Mouse (Mus musculus): ENCODE measurements around the gene Grip1. TPM values are rescaled to one million over a fixed set of nuclear protein-coding genes. Genes with fewer than 3 reads are reported as not detected.

Grip1 gene
- total and polyA plus RNA-seq, 2 experiments from 2014 or later: 0.38 to 0.67 TPM

DNA sequence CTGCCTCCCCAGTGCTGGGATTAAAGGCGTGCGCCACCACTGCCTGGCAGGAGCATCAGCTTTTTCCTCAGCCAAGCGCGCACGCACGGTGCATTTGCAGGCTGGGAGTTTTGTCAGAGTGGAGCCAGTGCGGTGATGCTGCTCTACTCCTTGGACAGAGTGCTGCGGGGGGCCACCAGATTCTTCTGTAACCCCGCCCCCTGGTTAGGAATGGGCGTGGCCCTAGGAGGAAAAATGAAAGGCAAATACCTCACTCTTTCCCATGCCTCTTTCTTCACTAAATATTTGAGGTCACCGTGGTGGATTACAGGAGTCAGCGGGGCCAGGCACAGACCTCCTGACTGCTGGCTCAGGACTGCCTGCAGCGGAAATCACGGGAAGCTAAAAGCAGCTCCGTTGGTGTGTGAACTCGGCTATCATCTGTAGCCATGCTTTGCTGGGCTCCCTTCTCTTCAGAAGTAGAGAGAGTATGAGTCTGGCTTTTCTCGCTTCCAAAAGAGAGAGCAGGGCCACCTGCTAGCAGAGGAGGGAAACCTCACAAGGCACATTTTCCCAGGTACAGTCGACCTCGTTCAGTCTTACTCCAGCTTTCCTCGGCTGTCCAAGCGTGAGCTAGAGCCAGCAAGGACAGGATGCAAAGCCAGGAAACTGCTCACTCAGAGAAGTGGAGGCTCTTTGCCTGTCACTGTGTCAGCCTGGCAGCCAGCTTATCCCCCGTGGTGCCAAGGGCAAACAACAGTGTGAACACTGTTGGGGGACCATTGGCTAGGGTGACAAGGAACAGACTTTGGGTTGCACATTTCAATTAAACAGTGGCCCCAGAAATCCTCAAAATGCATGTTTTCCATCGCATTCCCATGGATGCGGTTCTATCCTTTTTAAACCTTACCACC is 607.9 kb downstream of the Grip1 start:
- H3K4me1 ChIP-seq (ENCODE audit: control insufficient read depth, insufficient read depth): no peaks in the 10 kb centered on the region
- TF ChIP-seq EP300 (IDR thresholded peaks at IDR 0.05; ENCODE audit: low read depth) (no peak), CTCF (IDR thresholded peaks at IDR 0.05; ENCODE audit: low read depth) (no peak)
- ATAC-seq (ENCODE audit: insufficient read depth, low read depth): peak; percentile 41; the same call in 1 of the 2 replicates
- peak overlapping the region; percentile 47; the same call in 1 of the 2 replicates for H3K4me2 ChIP-seq (ENCODE audit: low read depth, low read length)
- no peaks in the 10 kb centered on the region for H3K27me3 ChIP-seq (ENCODE audit: control insufficient read depth, insufficient read depth, low read length)
- no peak overlapping the region for H3K9ac ChIP-seq (replicated peaks; ENCODE audit: low read depth, low read length)
- 0 out of 2 replicates have a peak overlapping the region, but pooled peaks have one; percentile 9 for H3K4me3 ChIP-seq (ENCODE audit: low read depth, low read length)
- H3K9me3 ChIP-seq (replicated peaks; ENCODE audit: control insufficient read depth, low read length): 0 out of 2 replicates have a peak, but pooled peaks cover 4% of the 10 kb centered on the region
- H3K36me3 ChIP-seq (replicated peaks; ENCODE audit: control insufficient read depth, insufficient read depth, low read length): no peaks in the 10 kb centered on the region
- DNase-seq (ENCODE audit: low spot score): no peak
- WGBS: 53% methylated on average over 24 of the region's 24 CpGs
- H3K27ac ChIP-seq (ENCODE audit: low read depth): no peak overlapping the region

- H3K36me3 ChIP-seq (replicated peaks; ENCODE audit: control insufficient read depth, insufficient read depth, low read length): no peaks in the 10 kb centered on the region
- H3K9ac ChIP-seq (replicated peaks; ENCODE audit: low read depth, low read length): no peak overlapping the region
- H3K27ac ChIP-seq (ENCODE audit: low read depth): no peak overlapping the region
- TF ChIP-seq EP300 (IDR thresholded peaks at IDR 0.05; ENCODE audit: low read depth) (no peak), CTCF (IDR thresholded peaks at IDR 0.05; ENCODE audit: low read depth) (peak; percentile 84)
- 0 out of 2 replicates have a peak, but pooled peaks cover 4% of the 10 kb centered on the region for H3K9me3 ChIP-seq (replicated peaks; ENCODE audit: control insufficient read depth, low read length)
- H3K27me3 ChIP-seq (ENCODE audit: control insufficient read depth, insufficient read depth, low read length): no peaks in the 10 kb centered on the region
- WGBS: 23% methylated on average over 5 of the region's 5 CpGs
- H3K4me1 ChIP-seq (ENCODE audit: control insufficient read depth, insufficient read depth): no peaks in the 10 kb centered on the region
- no peak overlapping the region for H3K4me3 ChIP-seq (ENCODE audit: low read depth, low read length)
- no peak overlapping the region for H3K4me2 ChIP-seq (ENCODE audit: low read depth, low read length)
- DNase-seq (ENCODE audit: low spot score): no peak
- ATAC-seq (ENCODE audit: insufficient read depth, low read depth): no peak
Observed at GRCm38 (mm10) chr10:120064424-120064823, 610.8 kb downstream of the Grip1 start.

GRCm38 (mm10) chr10:120066319-120066718 is 612.7 kb downstream of the Grip1 start:
- 0 out of 2 replicates have a peak, but pooled peaks cover 4% of the 10 kb centered on the region for H3K9me3 ChIP-seq (replicated peaks; ENCODE audit: control insufficient read depth, low read length)
- no peak overlapping the region for H3K4me2 ChIP-seq (ENCODE audit: low read depth, low read length)
- WGBS: 89% methylated on average over 10 of the region's 10 CpGs
- DNase-seq (ENCODE audit: low spot score) (no peak), ATAC-seq (ENCODE audit: insufficient read depth, low read depth) (no peak)
- no peaks in the 10 kb centered on the region for H3K36me3 ChIP-seq (replicated peaks; ENCODE audit: control insufficient read depth, insufficient read depth, low read length)
- no peaks in the 10 kb centered on the region for H3K27me3 ChIP-seq (ENCODE audit: control insufficient read depth, insufficient read depth, low read length)
- no peak for TF ChIP-seq EP300 (IDR thresholded peaks at IDR 0.05; ENCODE audit: low read depth)
- no peak for TF ChIP-seq CTCF (IDR thresholded peaks at IDR 0.05; ENCODE audit: low read depth)
- H3K4me3 ChIP-seq (ENCODE audit: low read depth, low read length): no peak overlapping the region
- no peak overlapping the region for H3K9ac ChIP-seq (replicated peaks; ENCODE audit: low read depth, low read length)
- H3K27ac ChIP-seq (ENCODE audit: low read depth): no peak overlapping the region
- H3K4me1 ChIP-seq (ENCODE audit: control insufficient read depth, insufficient read depth): no peaks in the 10 kb centered on the region

GRCm38 (mm10) chr10:120077850-120078249 is 624.2 kb downstream of the Grip1 start:
- Histone ChIP-seq H3K4me1 (ENCODE audit: control insufficient read depth, insufficient read depth) (no peaks in the 10 kb centered on the region), H3K36me3 (replicated peaks; ENCODE audit: control insufficient read depth, insufficient read depth, low read length) (no peaks in the 10 kb centered on the region), H3K9ac (replicated peaks; ENCODE audit: low read depth, low read length) (no peak overlapping the region), H3K4me3 (ENCODE audit: low read depth, low read length) (no peak overlapping the region), H3K9me3 (replicated peaks; ENCODE audit: control insufficient read depth, low read length) (no peaks in the 10 kb centered on the region), H3K27ac (ENCODE audit: low read depth) (no peak overlapping the region), H3K4me2 (ENCODE audit: low read depth, low read length) (no peak overlapping the region), H3K27me3 (ENCODE audit: control insufficient read depth, insufficient read depth, low read length) (no peaks in the 10 kb centered on the region)
- TF ChIP-seq CTCF (IDR thresholded peaks at IDR 0.05; ENCODE audit: low read depth): no peak
- TF ChIP-seq EP300 (IDR thresholded peaks at IDR 0.05; ENCODE audit: low read depth): no peak
- 74% methylated on average over 3 of the region's 3 CpGs for WGBS
- ATAC-seq (ENCODE audit: insufficient read depth, low read depth) (no peak), DNase-seq (ENCODE audit: low spot score) (no peak)

DNA sequence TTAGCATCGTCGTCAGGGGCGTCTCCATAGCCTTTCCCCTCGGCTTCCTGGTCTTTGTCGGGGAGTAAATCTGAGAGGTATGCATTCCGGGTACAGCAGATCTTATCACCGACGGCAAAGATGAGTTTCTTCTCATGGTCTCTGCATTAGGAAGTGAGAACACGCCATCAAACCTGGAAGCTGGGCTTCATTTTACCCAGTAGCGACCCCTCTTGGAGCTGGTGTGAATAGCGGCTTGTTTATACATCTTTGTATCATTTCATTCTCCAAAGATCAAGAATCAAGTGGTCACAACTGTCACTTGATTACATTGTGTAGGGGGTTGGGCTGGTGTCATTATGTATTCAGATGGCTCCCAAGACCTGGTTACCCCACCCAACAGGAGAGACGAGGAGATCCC is 638.9 kb downstream of the Grip1 start:
- Histone ChIP-seq H3K27me3 (ENCODE audit: control insufficient read depth, insufficient read depth, low read length) (no peaks in the 10 kb centered on the region), H3K27ac (ENCODE audit: low read depth) (no peak overlapping the region), H3K9ac (replicated peaks; ENCODE audit: low read depth, low read length) (no peak overlapping the region), H3K4me2 (ENCODE audit: low read depth, low read length) (no peak overlapping the region), H3K4me1 (ENCODE audit: control insufficient read depth, insufficient read depth) (no peaks in the 10 kb centered on the region), H3K36me3 (replicated peaks; ENCODE audit: control insufficient read depth, insufficient read depth, low read length) (peaks cover 81% of the 10 kb centered on the region), H3K4me3 (ENCODE audit: low read depth, low read length) (no peak overlapping the region), H3K9me3 (replicated peaks; ENCODE audit: control insufficient read depth, low read length) (no peaks in the 10 kb centered on the region)
- ATAC-seq (ENCODE audit: insufficient read depth, low read depth) (no peak), DNase-seq (ENCODE audit: low spot score) (no peak)
- no peak for TF ChIP-seq CTCF (IDR thresholded peaks at IDR 0.05; ENCODE audit: low read depth)
- no peak for TF ChIP-seq EP300 (IDR thresholded peaks at IDR 0.05; ENCODE audit: low read depth)
- 88% methylated on average over 12 of the region's 12 CpGs for WGBS

All from heart, postnatal 0 days (tissue).